Mouse (Mus musculus) cerebral cortex, adult 2 months (tissue): ENCODE results near the gene B630019K06Rik.

Experiments used
- WGBS: fragments of 180-500 bp; shearing (Covaris S2); methylation state at CpG from one replicate; pipeline ENCODE4 v1.1.7; 2018; 5-methylcytosine and 5-hydroxymethylcytosine counted together

Gene B630019K06Rik

GRCm38 (mm10) chrX:8892343-8893155 is at the start of gene B630019K06Rik:
TSS of gene B630019K06Rik (plus strand) at chrX:8892382.
- 3% methylated on average over 65 of the region's 95 CpGs for WGBS

GRCm38 (mm10) chrX:8843694-8844093 is 48.5 kb upstream of the B630019K06Rik start, which contains the start of gene Gm6592:
TSS of gene Gm6592 (plus strand) at chrX:8843994.
- WGBS: 88% methylated on average over 1 of the region's 1 CpGs

DNA sequence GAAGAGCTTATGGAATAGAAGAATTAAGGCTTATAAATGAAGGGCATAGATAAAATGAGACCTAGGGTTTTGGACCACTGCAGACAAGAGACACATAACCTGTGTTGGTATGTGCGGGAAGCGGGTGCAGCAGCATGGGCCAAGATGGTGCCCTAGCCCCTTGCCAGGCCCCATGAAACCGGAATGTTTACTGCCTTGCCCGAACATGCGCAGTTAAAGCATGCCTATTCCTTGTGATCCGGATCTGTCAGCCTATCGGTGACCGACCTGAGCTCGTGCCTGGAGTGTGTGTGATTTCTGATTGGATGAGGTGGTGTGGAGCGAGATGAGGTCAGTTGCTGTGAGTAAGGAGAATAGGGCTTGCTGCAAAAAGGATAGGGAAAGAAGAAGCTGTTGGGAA is 39.7 kb upstream of the B630019K06Rik start:
- WGBS: 95% methylated on average over 10 of the region's 10 CpGs

- WGBS: 4% methylated on average over 3 of the region's 3 CpGs
These were observed 27.9 kb upstream of the B630019K06Rik start for GRCm38 (mm10) chrX:8864331-8864730.

- 98% methylated on average over 3 of the region's 4 CpGs for WGBS
These were observed 18.2 kb upstream of the B630019K06Rik start, which contains the start of gene Gm5751 for GRCm38 (mm10) chrX:8873953-8874352. TSS of gene Gm5751 (plus strand) at chrX:8874253.

DNA sequence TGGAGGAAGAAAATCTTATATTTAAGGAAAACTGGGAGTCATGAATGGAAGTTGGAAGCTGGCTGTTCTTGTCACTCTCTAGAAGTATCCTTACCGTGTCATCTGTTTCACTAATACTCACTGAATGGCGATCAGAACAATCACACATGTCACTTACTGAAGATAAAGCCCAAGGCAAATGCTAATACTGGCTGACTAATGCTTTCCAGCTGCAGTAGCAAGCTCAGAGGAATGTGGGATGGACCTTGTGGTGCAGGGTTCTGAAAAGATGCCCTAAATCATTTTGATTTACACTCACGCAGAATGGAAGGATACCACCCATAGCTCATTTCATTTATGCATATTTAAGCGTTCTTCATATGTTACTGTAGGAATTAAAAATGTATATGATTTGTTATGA is 7.8 kb upstream of the B630019K06Rik start:
- 82% methylated on average over 4 of the region's 4 CpGs for WGBS

DNA sequence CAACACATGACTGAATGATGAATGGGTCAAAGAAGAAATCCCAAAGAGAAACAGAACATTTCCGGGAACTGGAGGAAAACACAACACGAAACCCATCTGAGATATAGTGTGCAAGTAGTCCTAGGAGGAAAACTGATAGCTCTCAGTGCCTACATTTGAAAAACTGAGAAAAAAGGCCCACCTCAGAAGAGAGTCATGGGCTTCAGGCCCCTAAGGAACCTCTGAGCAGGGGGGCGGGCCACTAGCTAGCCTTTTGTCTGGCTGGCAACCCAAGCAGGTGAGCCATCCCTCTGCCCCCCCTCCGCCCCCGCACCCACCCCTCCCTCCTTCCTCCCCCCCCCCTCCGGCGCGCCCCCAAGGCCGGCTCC is 223 bp upstream of the B630019K06Rik start:
- 23% methylated on average over 4 of the region's 9 CpGs for WGBS

DNA sequence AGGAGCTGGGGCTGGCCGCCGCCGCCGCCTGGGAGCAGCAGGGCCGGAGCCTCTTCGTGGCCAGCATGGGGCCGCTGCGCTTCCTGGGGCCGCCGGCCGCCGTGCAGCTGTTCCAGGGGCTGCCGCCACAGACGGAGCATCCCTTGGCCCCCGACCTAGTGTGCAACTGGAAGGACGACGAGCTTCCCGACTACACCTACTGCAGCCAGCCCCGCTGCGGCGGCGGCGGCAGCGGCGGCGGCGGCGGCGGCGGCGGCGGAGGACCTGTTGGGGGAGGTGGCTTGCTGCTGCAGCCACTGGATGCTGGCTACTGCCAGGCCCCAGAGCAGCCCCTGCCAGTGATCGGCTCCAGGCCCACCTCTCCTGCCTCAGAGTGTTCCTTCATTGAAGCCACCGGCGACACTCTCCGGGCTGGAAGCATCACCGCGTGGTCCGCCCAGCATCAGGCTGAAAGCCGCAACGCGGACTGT is 1.0 kb downstream of the B630019K06Rik start:
- WGBS: 5% methylated on average over 35 of the region's 42 CpGs

- 70% methylated on average over 4 of the region's 4 CpGs for WGBS
These were observed 8.6 kb downstream of the B630019K06Rik start for GRCm38 (mm10) chrX:8900823-8901222.

DNA sequence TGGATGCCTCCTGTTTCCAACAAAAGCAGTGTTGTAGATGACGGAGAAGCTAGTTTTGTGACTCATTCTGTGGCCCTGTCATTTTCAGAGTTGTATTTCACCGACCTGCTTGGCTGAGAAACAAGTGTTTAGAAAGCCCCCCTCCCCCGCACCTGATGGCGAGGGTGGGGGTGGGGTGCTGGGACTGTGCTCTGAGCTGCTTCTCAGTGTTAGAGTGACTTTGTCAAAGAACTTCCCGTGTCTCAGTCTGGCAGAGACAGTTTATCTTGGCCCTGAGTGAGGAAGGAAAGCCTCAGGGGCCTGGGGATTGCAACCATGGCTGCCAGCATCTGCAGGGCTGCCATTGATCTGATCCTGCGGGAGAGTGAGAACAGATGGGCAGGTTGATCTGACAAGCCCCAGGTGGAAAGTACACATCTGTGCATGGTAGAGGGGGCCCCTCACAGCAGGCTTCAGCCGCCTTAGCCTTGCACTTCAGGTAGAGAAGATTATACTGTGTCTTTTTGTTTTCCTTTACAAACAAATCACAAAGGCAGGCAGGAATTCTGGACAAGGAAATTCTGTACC is 9.8 kb downstream of the B630019K06Rik start:
- WGBS: 30% methylated on average over 7 of the region's 7 CpGs

GRCm38 (mm10) chrX:8921080-8921479 is 28.9 kb downstream of the B630019K06Rik start:
- 67% methylated on average over 4 of the region's 4 CpGs for WGBS

DNA sequence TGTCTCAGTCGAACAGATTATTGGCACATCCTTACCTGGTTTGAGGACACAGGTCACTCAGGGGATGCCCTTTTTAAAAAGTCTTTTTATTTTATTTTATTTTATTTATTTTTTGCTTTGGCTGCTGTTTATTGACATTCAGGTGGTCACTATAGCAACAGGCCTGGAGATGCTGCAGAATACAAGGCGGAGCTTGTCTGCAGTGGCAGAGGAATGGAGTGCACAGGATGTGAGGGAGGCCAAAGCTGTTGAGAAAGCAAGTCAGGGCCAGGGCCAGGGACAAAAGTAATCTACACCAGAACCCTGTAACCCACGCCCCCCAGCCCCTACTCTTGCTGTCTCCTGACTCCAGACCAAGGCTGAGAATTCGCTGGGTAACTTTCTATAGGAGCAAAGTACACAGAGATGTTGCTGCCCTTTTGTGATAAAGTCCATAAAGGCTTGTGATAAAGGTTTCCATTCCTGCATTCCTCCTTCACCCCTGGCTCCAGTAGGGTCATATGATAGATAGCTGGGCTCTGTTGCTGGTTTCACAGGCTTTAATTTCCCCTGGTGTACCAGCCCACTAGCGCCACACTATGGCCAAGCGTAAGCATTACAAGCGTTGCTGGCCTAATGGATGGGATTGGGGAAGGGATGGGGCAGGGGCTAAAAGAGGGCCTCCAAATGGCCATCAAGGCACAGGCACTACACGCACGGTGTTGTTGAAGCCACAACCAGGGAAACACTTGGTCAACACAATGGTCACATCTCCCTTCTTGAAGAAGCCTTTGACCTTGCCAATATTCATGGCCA is 29.8 kb downstream of the B630019K06Rik start:
- WGBS: 59% methylated on average over 9 of the region's 9 CpGs

DNA sequence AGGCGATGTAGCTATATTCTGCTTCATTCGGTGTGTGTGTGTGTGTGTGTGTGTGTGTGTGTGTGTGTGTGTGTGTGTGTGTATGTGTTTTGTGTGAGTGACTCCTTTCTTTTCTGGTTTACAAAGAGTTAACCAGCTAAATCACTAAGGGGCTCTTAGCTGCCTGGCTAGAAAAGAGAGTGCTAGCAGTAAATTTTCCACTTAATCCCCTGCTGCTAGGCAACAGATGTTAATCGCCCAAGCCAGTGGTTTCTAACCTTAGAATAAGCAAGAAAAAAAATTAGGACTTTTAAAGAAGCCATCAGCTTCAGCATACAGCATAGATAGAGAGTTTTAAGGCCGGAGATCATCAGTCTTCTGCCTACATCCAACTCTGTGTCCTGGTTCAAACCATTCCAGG is 35.1 kb downstream of the B630019K06Rik start:
- WGBS: 41% methylated on average over 4 of the region's 4 CpGs

DNA sequence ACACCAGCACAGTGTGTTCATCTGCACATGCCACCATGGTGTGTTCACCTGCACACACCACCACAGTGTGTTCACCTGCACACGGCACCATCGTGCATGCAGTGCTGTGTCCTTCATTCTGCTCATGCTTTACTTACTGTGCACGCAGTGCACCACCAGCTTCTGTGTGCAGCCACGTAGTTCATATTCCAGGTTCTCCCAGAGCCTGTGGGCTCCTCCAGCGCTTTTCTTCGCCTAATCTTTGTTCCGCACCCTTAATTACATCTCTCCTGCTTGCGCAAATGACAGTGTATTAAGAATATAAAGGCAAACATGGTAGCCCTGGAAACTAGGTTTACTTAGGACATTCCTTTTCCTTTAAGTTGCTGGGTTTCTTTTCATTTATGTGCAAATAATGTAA is 51.9 kb downstream of the B630019K06Rik start:
- 78% methylated on average over 8 of the region's 8 CpGs for WGBS
